Mouse (Mus musculus) liver, embryonic 14.5 days (tissue): ENCODE data around the gene Egfl7. TPM values are rescaled to one million over a fixed set of nuclear protein-coding genes. Genes with fewer than 3 reads are reported as not detected.

ENCODE experiments used
- ATAC-seq: fragments of 200-750 bp; cut with Nextera tagmentation; 2 replicates; pipeline ENCODE4 v1.8.0; 2017; ENCODE audit warnings: moderate number of reproducible peaks, mild to moderate bottlenecking, moderate library complexity; ENCODE audit not compliant: insufficient read depth
- DNase-seq, 3 experiments: peaks; one replicate each; pipeline ENCODE4 v3.0.0-alpha.2; 2012 to 2013; ENCODE audit warnings: low read depth in 3 of 3, low spot score in 3 of 3
- H3K27ac ChIP-seq: fragments of 300-500 bp; sonication (generic); 2 replicates; pipeline ENCODE4 v1.5.1; 2014; ENCODE audit warnings: moderate library complexity, mild to moderate bottlenecking, control low read depth, inconsistent platforms
- H3K27me3 ChIP-seq: fragments of 300-500 bp; sonication (generic); 2 replicates; pipeline ENCODE4 v1.6.1; 2014; ENCODE audit warnings: mild to moderate bottlenecking, low read length, moderate library complexity; ENCODE audit not compliant: control insufficient read depth, insufficient read depth
- H3K36me3 ChIP-seq: fragments of 300-500 bp; sonication (generic); replicated peaks from 2 replicates; pipeline ENCODE4 v1.6.1; 2014; ENCODE audit warnings: low read depth; ENCODE audit not compliant: control insufficient read depth, insufficient read depth
- H3K4me1 ChIP-seq, 2 experiments: fragments of 200-500 bp in 1 of 2; fragments of 300-500 bp in 1 of 2; sonication (generic) in 1 of 2; replicated peaks; 2 replicates each; pipeline ENCODE4 v1.6.1; 2012 to 2014; ENCODE audit warnings: antibody characterized with exemption in 1 of 2, inconsistent platforms in 1 of 2, low read length in 1 of 2; ENCODE audit not compliant: control insufficient read depth in 2 of 2, insufficient read depth in 2 of 2
- H3K4me2 ChIP-seq: fragments of 300-500 bp; sonication (generic); 2 replicates; pipeline ENCODE4 v1.6.1; 2014; ENCODE audit warnings: low read depth, mild to moderate bottlenecking, control low read depth, moderate library complexity
- H3K4me3 ChIP-seq, 2 experiments: fragments of 200-500 bp in 1 of 2; fragments of 300-500 bp in 1 of 2; sonication (generic) in 1 of 2; 2 replicates each; pipeline ENCODE4 v1.5.1; 2012 to 2014; ENCODE audit warnings: low read depth in 2 of 2, low read length in 2 of 2, mild to moderate bottlenecking in 2 of 2, control low read depth in 1 of 2, inconsistent platforms in 1 of 2, moderate library complexity in 1 of 2; ENCODE audit not compliant: insufficient read depth in 1 of 2
- H3K9ac ChIP-seq: fragments of 300-500 bp; sonication (generic); replicated peaks from 2 replicates; pipeline ENCODE4 v1.6.1; 2014; ENCODE audit warnings: mild to moderate bottlenecking, control low read depth, moderate library complexity
- H3K9me3 ChIP-seq: fragments of 300-500 bp; sonication (generic); 2 replicates; pipeline ENCODE4 v1.6.1; 2016; ENCODE audit warnings: low read length, mixed read lengths; ENCODE audit not compliant: control insufficient read depth
- CTCF ChIP-seq: IDR thresholded peaks from 2 replicates; pipeline ENCODE4 v1.5.1; 2016; ENCODE audit warnings: antibody characterized with exemption, low read depth, control low read depth
- EP300 ChIP-seq: IDR thresholded peaks from 2 replicates; pipeline ENCODE4 v1.6.1; 2016; ENCODE audit warnings: antibody characterized with exemption, low read depth
- WGBS: fragments of 180-500 bp; shearing (Covaris S2); extraction: QIAGEN DNeasy Blood & Tissue Kit; methylation state at CpG from one replicate; pipeline ENCODE4 v1.1.7; 2014; ENCODE audit not compliant: insufficient replicate concordance; 5-methylcytosine and 5-hydroxymethylcytosine counted together
- polyA plus RNA-seq, 2 experiments: library from polyadenylated mRNA; depleted of rRNA in 1 of 2; stranded (reverse) in 1 of 2; unstranded in 1 of 2; fragments of >200 nt; fragmentation: Nextera tagmentation in 1 of 2; extraction: Ambion mirVana in 1 of 2; gene quantifications; 2 replicates each; pipeline versions ENCODE4 v1.2.1 to v1.2.3; 2012 to 2014

The Egfl7 gene
- polyA plus RNA-seq, 2 experiments = 47.6 to 68.0 TPM

DNA sequence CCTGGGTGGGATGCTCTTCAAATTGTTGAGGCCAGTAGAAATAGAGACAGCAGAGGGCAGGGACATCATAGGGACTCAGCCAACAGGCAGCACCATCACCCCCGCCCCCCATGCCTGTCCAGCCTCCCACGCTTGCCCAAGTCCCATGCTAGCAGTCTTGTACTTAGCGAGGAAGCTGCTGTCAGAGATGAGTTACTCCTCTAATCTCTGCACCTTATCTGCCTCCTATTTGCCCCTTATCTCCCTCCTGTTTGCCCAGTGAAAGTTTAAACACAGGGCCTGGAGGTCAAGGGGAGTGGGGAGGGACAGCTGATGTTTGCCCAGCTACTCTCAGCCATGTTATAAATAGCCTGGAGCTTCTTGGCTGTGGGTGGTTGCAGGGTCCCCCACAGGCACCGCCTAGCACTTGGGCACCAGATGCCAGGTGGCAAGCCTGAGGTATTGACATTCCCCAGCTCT lies 23.2 kb upstream of the Egfl7 start:
- no peak for TF ChIP-seq CTCF
- no peak overlapping the region for H3K4me2 ChIP-seq
- peaks cover 0 to 22% of the 10 kb centered on the region in 2 experiments; a peak in 2 of 4 replicates for H3K4me1 ChIP-seq
- 42% methylated on average over 4 of the region's 4 CpGs for WGBS
- no peak overlapping the region for H3K27ac ChIP-seq
- H3K9me3 ChIP-seq = no peaks in the 10 kb centered on the region
- peak; percentile 33; the same call in 1 of the 2 replicates for ATAC-seq
- H3K9ac ChIP-seq = no peak overlapping the region
- H3K4me3 ChIP-seq = no peak overlapping the region
- DNase-seq = no peak
- no peaks in the 10 kb centered on the region for H3K36me3 ChIP-seq
- no peaks in the 10 kb centered on the region for H3K27me3 ChIP-seq

DNA sequence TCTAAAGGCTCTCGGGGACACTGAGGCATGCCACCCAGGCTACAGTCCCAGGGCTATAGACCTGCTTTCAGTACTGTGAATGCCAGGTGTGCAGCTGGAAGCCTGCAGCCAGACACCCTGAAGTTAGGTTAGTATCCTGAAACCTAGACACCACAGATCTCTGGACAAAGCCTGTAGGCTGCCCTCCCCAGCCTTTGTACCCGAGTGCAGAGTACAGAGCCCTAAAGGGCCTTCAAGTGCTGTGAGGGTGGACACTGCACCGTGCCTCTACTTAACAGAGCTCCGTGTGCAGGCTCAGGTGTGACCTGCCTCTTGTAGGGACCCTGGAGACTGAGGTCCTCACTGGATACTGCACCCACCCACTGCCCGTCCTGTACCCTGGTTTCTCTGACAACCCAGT lies 19.3 kb upstream of the Egfl7 start:
- WGBS = 60% methylated on average over 5 of the region's 5 CpGs

DNA sequence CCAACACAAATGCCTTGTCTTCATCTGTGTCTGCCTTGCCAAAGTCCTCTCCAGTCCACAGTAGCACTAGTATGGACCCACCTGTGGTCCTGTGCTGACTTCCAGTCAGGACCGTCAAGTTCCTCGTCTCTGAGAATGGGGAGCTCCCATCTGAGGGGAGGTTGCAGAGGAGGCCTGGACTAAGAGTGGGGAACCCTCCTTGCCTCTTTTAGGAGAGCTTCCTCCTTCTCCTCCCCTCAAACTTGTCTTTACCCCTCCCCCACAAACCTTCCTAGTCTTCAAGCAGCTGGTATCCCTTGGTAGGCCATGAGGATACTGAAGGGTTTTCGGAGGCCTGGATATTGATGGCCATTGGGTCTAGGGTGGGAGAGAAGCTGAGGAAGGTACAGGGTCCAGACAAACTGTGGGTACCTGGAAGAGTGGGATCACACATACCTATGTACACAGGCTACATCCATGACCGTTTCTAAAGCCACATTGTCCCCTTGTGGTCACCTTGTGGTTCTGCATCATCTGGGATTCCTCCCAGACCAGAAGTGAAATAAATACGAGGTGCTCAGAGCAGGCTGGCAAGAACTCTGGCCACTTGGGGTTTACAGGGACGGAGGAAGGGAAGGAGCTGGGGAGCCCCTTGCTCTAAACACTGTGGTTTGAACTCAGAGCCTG lies 18.3 kb upstream of the Egfl7 start:
- TF ChIP-seq EP300 (no peak), CTCF (peak; percentile 84)
- WGBS = 31% methylated on average over 6 of the region's 6 CpGs
- Histone ChIP-seq H3K27me3 (no peaks in the 10 kb centered on the region), H3K4me2 (no peak overlapping the region), H3K27ac (no peak overlapping the region), H3K4me3 (no peak overlapping the region), H3K9ac (no peak overlapping the region), H3K36me3 (no peaks in the 10 kb centered on the region), H3K9me3 (no peaks in the 10 kb centered on the region), H3K4me1 (peaks cover 0 to 11% of the 10 kb centered on the region in 2 experiments; a peak in 2 of 4 replicates)
- no peak for DNase-seq
- ATAC-seq = peak; percentile 45; the same call in 1 of the 2 replicates

More for the DNA sequence above, 19.3 kb upstream of the Egfl7 start:
- no peaks in the 10 kb centered on the region for H3K27me3 ChIP-seq
- DNase-seq = no peak
- no peak overlapping the region for H3K27ac ChIP-seq
- ATAC-seq = no peak
- TF ChIP-seq EP300 (no peak), CTCF (no peak)
- H3K4me2 ChIP-seq = no peak overlapping the region
- H3K36me3 ChIP-seq = no peaks in the 10 kb centered on the region
- H3K4me3 ChIP-seq = no peak overlapping the region
- H3K9ac ChIP-seq = no peak overlapping the region
- H3K9me3 ChIP-seq = no peaks in the 10 kb centered on the region
- peaks cover 0 to 18% of the 10 kb centered on the region in 2 experiments; a peak in 2 of 4 replicates for H3K4me1 ChIP-seq

DNA sequence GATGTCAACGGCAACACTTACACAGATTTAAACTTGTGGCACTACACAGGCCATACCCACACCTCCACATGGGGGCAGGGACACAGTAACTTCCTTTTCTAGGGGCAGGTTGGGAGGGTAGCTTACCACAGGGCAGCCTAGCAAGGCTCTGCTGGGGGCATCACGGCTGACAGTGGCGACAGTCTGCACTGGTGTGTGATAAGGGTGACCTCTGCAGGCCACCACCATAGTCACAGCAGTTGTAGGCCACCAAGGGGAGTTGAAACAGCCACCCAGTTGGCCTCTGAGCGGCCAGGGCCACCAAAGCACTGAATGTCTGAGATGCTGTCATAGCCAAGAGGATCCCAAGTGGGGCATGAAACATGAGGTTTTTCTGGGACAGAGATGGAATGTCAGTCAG lies 13.6 kb upstream of the Egfl7 start:
- H3K4me1 ChIP-seq = peaks cover 0 to 10% of the 10 kb centered on the region in 2 experiments; a peak in 2 of 4 replicates
- no peak for DNase-seq
- H3K4me2 ChIP-seq = no peak overlapping the region
- no peaks in the 10 kb centered on the region for H3K27me3 ChIP-seq
- no peak overlapping the region for H3K4me3 ChIP-seq
- peak; percentile 55; the same call in 1 of the 2 replicates for ATAC-seq
- H3K36me3 ChIP-seq = no peaks in the 10 kb centered on the region
- no peak overlapping the region for H3K27ac ChIP-seq
- 9% methylated on average over 4 of the region's 4 CpGs for WGBS
- TF ChIP-seq CTCF (peak; percentile 82), EP300 (no peak)
- H3K9me3 ChIP-seq = no peaks in the 10 kb centered on the region
- no peak overlapping the region for H3K9ac ChIP-seq

DNA sequence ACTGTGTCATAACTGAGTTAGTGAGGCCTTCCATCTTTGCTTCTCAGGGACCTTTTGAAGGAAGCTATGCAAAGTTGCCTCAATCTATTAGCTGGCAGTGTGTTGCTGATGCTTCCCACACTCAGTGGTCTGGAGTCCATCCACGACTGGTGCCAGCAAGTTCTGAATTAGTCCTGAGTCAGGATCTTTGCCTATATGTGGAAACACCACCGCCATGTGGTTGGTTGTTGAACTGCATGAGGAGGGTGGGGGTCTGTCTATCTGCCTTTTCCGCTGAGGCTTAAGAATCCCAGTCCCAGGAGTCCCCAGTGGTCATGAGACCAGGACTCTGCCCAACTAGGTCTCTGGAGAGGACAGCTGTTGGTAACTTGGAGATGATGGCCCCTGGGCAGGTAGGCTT lies 9.8 kb upstream of the Egfl7 start:
- Histone ChIP-seq H3K4me2 (no peak overlapping the region), H3K9me3 (no peaks in the 10 kb centered on the region), H3K27ac (no peak overlapping the region), H3K4me1 (peaks cover 5 to 41% of the 10 kb centered on the region in 2 experiments), H3K36me3 (no peaks in the 10 kb centered on the region), H3K4me3 (no peak overlapping the region), H3K9ac (no peak overlapping the region), H3K27me3 (no peaks in the 10 kb centered on the region)
- TF ChIP-seq EP300 (no peak), CTCF (peak; percentile 82)
- no peak for ATAC-seq
- 16% methylated on average over 3 of the region's 3 CpGs for WGBS
- no peak for DNase-seq
